Mouse (Mus musculus) myocyte (in vitro differentiated cells): ENCODE results near the gene Rtkn.

ENCODE experiments used
- CEBPB ChIP-seq: IDR thresholded peaks from 2 replicates; pipeline ENCODE4 v1.6.1; 2011; ENCODE audit warnings: mild to moderate bottlenecking, moderate library complexity; ENCODE audit not compliant: poor library complexity, insufficient read depth, severe bottlenecking
- E2F4 ChIP-seq: IDR thresholded peaks from one replicate; pipeline ENCODE4 v1.6.1; 2011; ENCODE audit warnings: mild to moderate bottlenecking, control low read depth, moderate library complexity; ENCODE audit not compliant: insufficient read depth
- MAX ChIP-seq: IDR thresholded peaks from one replicate; pipeline ENCODE4 v1.6.1; 2011; ENCODE audit warnings: low read depth, mild to moderate bottlenecking, control low read depth
- MYOG ChIP-seq, 3 experiments: IDR thresholded peaks; one replicate each; pipeline ENCODE4 v1.6.1; 2011; ENCODE audit warnings: control low read depth in 2 of 3, low read depth in 2 of 3, mild to moderate bottlenecking in 2 of 3; ENCODE audit not compliant: insufficient read length in 2 of 3, control insufficient read depth in 1 of 3, insufficient read depth in 1 of 3
- POLR2A ChIP-seq: IDR thresholded peaks from one replicate; pipeline ENCODE4 v1.6.1; 2011; ENCODE audit warnings: low read depth, mild to moderate bottlenecking, control low read depth, moderate library complexity; ENCODE audit not compliant: insufficient read length
- POLR2AphosphoS2 ChIP-seq: IDR thresholded peaks from one replicate; pipeline ENCODE4 v1.6.1; 2011; ENCODE audit warnings: low read depth, control low read depth; ENCODE audit not compliant: insufficient read length
- REST ChIP-seq: IDR thresholded peaks from one replicate; pipeline ENCODE4 v1.6.1; 2011; ENCODE audit warnings: mild to moderate bottlenecking, control low read depth, moderate library complexity; ENCODE audit not compliant: insufficient read depth, insufficient read length
- SRF ChIP-seq: IDR thresholded peaks from one replicate; pipeline ENCODE4 v1.6.1; 2011; ENCODE audit warnings: low read depth; ENCODE audit not compliant: control insufficient read depth, insufficient read length
- TCF12 ChIP-seq: IDR thresholded peaks from one replicate; pipeline ENCODE4 v1.6.1; 2011; ENCODE audit warnings: mild to moderate bottlenecking, control low read depth; ENCODE audit not compliant: poor library complexity, insufficient read depth, severe bottlenecking
- TCF3 ChIP-seq: IDR thresholded peaks from one replicate; pipeline ENCODE4 v1.6.1; 2011; ENCODE audit warnings: low read depth, control low read depth; ENCODE audit not compliant: insufficient read length
- USF1 ChIP-seq: IDR thresholded peaks from one replicate; pipeline ENCODE4 v1.6.1; 2011; ENCODE audit warnings: low read depth, mild to moderate bottlenecking, control low read depth, moderate library complexity

GRCm38 (mm10) chr6:83175996-83176395, 40.7 kb downstream of the Rtkn start:
- TF ChIP-seq SRF (no peak), MYOG (IDR thresholded peaks at IDR 0.05; ENCODE audit: control insufficient read depth in 1 of 3, insufficient read depth in 1 of 3, insufficient read length in 2 of 3, low read depth in 2 of 3) (no peak), REST (no peak), MAX (no peak), TCF12 (no peak), TCF3 (no peak), POLR2AphosphoS2 (no peak), USF1 (no peak), POLR2A (no peak), E2F4 (no peak), CEBPB (no peak)
